Comparison of ENCODE assay signal across 19 mouse cellular contexts in the genomic region with DNA sequence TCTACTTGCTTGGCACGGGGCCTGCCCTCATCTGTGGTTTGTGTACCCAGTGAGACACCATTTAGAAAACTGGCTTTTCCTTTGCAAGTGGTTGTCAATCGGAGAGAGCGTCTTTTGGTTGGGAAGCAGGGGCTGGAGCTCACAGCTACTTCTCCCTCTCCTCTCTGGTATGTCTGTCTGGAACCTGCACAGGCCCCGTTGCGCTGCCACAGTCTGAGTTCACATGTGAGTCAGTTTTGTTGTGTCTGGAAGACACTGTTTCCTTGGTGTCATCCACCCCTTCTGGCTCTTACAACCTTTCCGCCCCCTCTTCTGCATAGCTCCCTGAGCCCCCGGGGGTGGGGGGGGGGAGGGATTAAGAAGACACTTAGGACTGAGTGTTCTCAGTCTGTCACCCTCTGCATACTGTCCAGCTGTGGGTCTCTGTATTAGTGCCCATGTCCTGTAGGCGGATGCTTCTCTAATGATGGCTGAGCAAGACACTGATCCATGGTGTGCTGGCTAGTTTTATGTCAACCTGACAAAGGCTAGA. TPM values are rescaled to one million over a fixed set of nuclear protein-coding genes. Genes with fewer than 3 reads are reported as not detected.
A peak's percentile ranks its signal among the peaks of the same experiment; 100 is the strongest.
DNase-seq lines count a peak whose midpoint lies in the region; ATAC-seq and TF ChIP-seq lines count a peak whose summit lies in the region.
"Had no signal": no experiment of that assay in that cellular context is flagged by ENCODE, and none has a peak within 500 bp of the region (broad histone marks: within the 10 kb centered on the region; RNA-seq: fewer than 3 reads in every experiment).

No protein-coding gene starts in this region.

- no peak for TF ChIP-seq CTCF in spleen, adult 2 months (IDR thresholded peaks at IDR 0.05; ENCODE audit: extremely low read depth, insufficient read depth, insufficient read length, insufficient replicate concordance)

- H3K27ac ChIP-seq in forebrain, embryonic 15.5 days (replicated peaks), result no peak overlapping the region
- H3K27ac ChIP-seq in forebrain, embryonic 14.5 days (ENCODE audit: low read depth, low read length), result no peak overlapping the region
- H3K27ac ChIP-seq in spleen, adult 2 months (ENCODE audit: insufficient read depth, low read length), result peak overlapping the region; percentile 1; the same call in 1 of the 2 replicates
- no peak overlapping the region for H3K27ac ChIP-seq in hindbrain, embryonic 11.5 days (ENCODE audit: low read depth, low read length)
- H3K27ac ChIP-seq: embryonic facial prominence, embryonic 12.5 days; forebrain, embryonic 13.5 days; hindbrain, embryonic 10.5 days; hindbrain, embryonic 15.5 days had no signal

- H3K27me3 ChIP-seq in forebrain, embryonic 15.5 days, result no peaks in the 10 kb centered on the region
- no peaks in the 10 kb centered on the region for H3K27me3 ChIP-seq in forebrain, embryonic 14.5 days (replicated peaks; ENCODE audit: control insufficient read depth, insufficient read depth, low read length)
- no peaks in the 10 kb centered on the region for H3K27me3 ChIP-seq in spleen, adult 2 months (ENCODE audit: control insufficient read depth, insufficient read depth, low read length)
- no peaks in the 10 kb centered on the region for H3K27me3 ChIP-seq in hindbrain, embryonic 11.5 days (ENCODE audit: control insufficient read depth, insufficient read depth, low read length)
- H3K27me3 ChIP-seq: CH12.LX; embryonic facial prominence, embryonic 12.5 days; forebrain, embryonic 13.5 days; heart, embryonic 12.5 days; hindbrain, embryonic 15.5 days had no signal

- H3K4me3 ChIP-seq in forebrain, embryonic 15.5 days, result no peak overlapping the region
- H3K4me3 ChIP-seq in forebrain, embryonic 14.5 days (ENCODE audit: low read depth, low read length), result no peak overlapping the region
- no peak overlapping the region for H3K4me3 ChIP-seq in spleen, adult 2 months (ENCODE audit: extremely low read depth, insufficient read depth, insufficient read length)
- no peak overlapping the region for H3K4me3 ChIP-seq in hindbrain, embryonic 11.5 days (ENCODE audit: low read depth, low read length)
- H3K4me3 ChIP-seq: embryonic facial prominence, embryonic 12.5 days; forebrain, embryonic 13.5 days; heart, embryonic 12.5 days; hindbrain, embryonic 10.5 days; hindbrain, embryonic 15.5 days had no signal

- no peak overlapping the region for H3K4me2 ChIP-seq in forebrain, embryonic 15.5 days (replicated peaks)
- no peak overlapping the region for H3K4me2 ChIP-seq in forebrain, embryonic 14.5 days (ENCODE audit: low read length)
- no peak overlapping the region for H3K4me2 ChIP-seq in hindbrain, embryonic 11.5 days (replicated peaks; ENCODE audit: low read depth, low read length)
- H3K4me2 ChIP-seq: embryonic facial prominence, embryonic 12.5 days; forebrain, embryonic 13.5 days; heart, embryonic 12.5 days; hindbrain, embryonic 15.5 days had no signal

- ATAC-seq in forebrain, embryonic 15.5 days (replicated peaks), result 0 out of 2 replicates have a peak, but pooled peaks have one; percentile 43
- no peak for ATAC-seq in forebrain, embryonic 14.5 days
- ATAC-seq in hindbrain, embryonic 11.5 days (ENCODE audit: low FRiP score), result no peak
- ATAC-seq: forebrain, embryonic 13.5 days had no signal

- no peak overlapping the region for H3K9ac ChIP-seq in forebrain, embryonic 15.5 days (replicated peaks)
- no peak overlapping the region for H3K9ac ChIP-seq in forebrain, embryonic 14.5 days (ENCODE audit: low read length)
- no peak overlapping the region for H3K9ac ChIP-seq in hindbrain, embryonic 11.5 days (ENCODE audit: low read depth, low read length)
- H3K9ac ChIP-seq: embryonic facial prominence, embryonic 12.5 days; forebrain, embryonic 13.5 days; heart, embryonic 12.5 days; hindbrain, embryonic 15.5 days had no signal

- peaks cover 8% of the 10 kb centered on the region; the same call in 1 of the 2 replicates for H3K4me1 ChIP-seq in forebrain, embryonic 15.5 days
- no peaks in the 10 kb centered on the region for H3K4me1 ChIP-seq in forebrain, embryonic 14.5 days (ENCODE audit: control insufficient read depth, insufficient read depth, low read length)
- peaks cover 3% of the 10 kb centered on the region; the same call in 1 of the 2 replicates for H3K4me1 ChIP-seq in spleen, adult 2 months (ENCODE audit: control insufficient read depth, insufficient read depth, insufficient read length)
- H3K4me1 ChIP-seq in hindbrain, embryonic 11.5 days (replicated peaks; ENCODE audit: control insufficient read depth, insufficient read depth, low read length), result no peaks in the 10 kb centered on the region
- H3K4me1 ChIP-seq: embryonic facial prominence, embryonic 12.5 days; hindbrain, embryonic 10.5 days; hindbrain, embryonic 15.5 days had no signal

- no peak for DNase-seq in forebrain, embryonic 14.5 days (ENCODE audit: low spot score)
- DNase-seq in spleen, adult 2 months (ENCODE audit: low read depth in 1 of 2, low spot score in 2 of 2), result no peak
- DNase-seq in spleen, postnatal 14 days (ENCODE audit: low spot score in 2 of 2), result no peak
- peak; percentile 33 for DNase-seq in fibroblast of lung, adult 2 months (ENCODE audit: low read depth)
- DNase-seq in neural tube, embryonic 10.5 days (ENCODE audit: extremely low spot score, low spot score), result no peak
- DNase-seq in hindbrain, embryonic 11.5 days (ENCODE audit: low spot score), result no peak
- DNase-seq: adrenal gland, adult 8-10 months; adrenal gland, postnatal 36 days; cerebellum, adult 11 months; cerebellum, adult 9-10 months; cerebellum, postnatal 25 days; gastrocnemius, postnatal 10 days had no signal

- H3K9me3 ChIP-seq in forebrain, embryonic 15.5 days, result no peaks in the 10 kb centered on the region
- no peaks in the 10 kb centered on the region for H3K9me3 ChIP-seq in forebrain, embryonic 14.5 days (replicated peaks; ENCODE audit: control insufficient read depth, low read length)
- H3K9me3 ChIP-seq in hindbrain, embryonic 11.5 days (ENCODE audit: control insufficient read depth, low read length), result no peaks in the 10 kb centered on the region
- H3K9me3 ChIP-seq: embryonic facial prominence, embryonic 12.5 days; forebrain, embryonic 13.5 days; heart, embryonic 12.5 days; hindbrain, embryonic 10.5 days; hindbrain, embryonic 15.5 days had no signal

- peaks cover 4% of the 10 kb centered on the region; the same call in 1 of the 2 replicates for H3K36me3 ChIP-seq in forebrain, embryonic 15.5 days
- H3K36me3 ChIP-seq in forebrain, embryonic 14.5 days (ENCODE audit: control insufficient read depth, insufficient read depth, low read length), result peaks cover 3% of the 10 kb centered on the region; the same call in 1 of the 2 replicates
- H3K36me3 ChIP-seq in spleen, adult 2 months (ENCODE audit: control insufficient read depth, insufficient read depth, low read length), result peaks cover 9% of the 10 kb centered on the region
- no peaks in the 10 kb centered on the region for H3K36me3 ChIP-seq in hindbrain, embryonic 11.5 days (ENCODE audit: control insufficient read depth, insufficient read depth, low read length)
- H3K36me3 ChIP-seq: embryonic facial prominence, embryonic 12.5 days; hindbrain, embryonic 15.5 days had no signal

- 85% methylated on average over 8 of the region's 8 CpGs for WGBS in forebrain, embryonic 15.5 days
- 90% methylated on average over 8 of the region's 8 CpGs for WGBS in forebrain, embryonic 14.5 days
- WGBS in spleen, adult 2 months, result 92% methylated on average over 8 of the region's 8 CpGs
- 90% methylated on average over 8 of the region's 8 CpGs for WGBS in hindbrain, embryonic 11.5 days

- TF ChIP-seq POLR2A in spleen, adult 2 months (IDR thresholded peaks at IDR 0.05; ENCODE audit: low read depth, low read length), result no peak

RNA-seq across cellular contexts. Expression of gene Tmod3, which starts 25.0 kb away (rescaled TPM):
- 99.1 and 107 TPM in 2 replicates for polyA plus RNA-seq in forebrain, embryonic 15.5 days (2015; fragmentation: Nextera tagmentation; extraction: Ambion mirVana)
- polyA plus RNA-seq in forebrain, embryonic 14.5 days (2014; fragmentation: Nextera tagmentation; extraction: Ambion mirVana), result 92.4 and 104 TPM in 2 replicates
- polyA plus RNA-seq in spleen, adult 2 months (2012; rRNA removed), result 24.0 and 28.4 TPM in 2 replicates
- polyA plus RNA-seq in hindbrain, embryonic 11.5 days (2014; fragmentation: Nextera tagmentation; extraction: Ambion mirVana), result 96.9 and 110 TPM in 2 replicates
